Mouse (Mus musculus): ENCODE measurements at regions not wholly inside any gene's neighbourhood (a gene's known extent, or its start where the extent isn't known, plus 50 kb on each side); places are given as distances from the start of the nearest gene placed in this dataset.
"Not testable (repeated sequence)": the region's sequence is repeated elsewhere in the genome, so short reads cannot be mapped to it uniquely, and the experiment has no call there.

DNA sequence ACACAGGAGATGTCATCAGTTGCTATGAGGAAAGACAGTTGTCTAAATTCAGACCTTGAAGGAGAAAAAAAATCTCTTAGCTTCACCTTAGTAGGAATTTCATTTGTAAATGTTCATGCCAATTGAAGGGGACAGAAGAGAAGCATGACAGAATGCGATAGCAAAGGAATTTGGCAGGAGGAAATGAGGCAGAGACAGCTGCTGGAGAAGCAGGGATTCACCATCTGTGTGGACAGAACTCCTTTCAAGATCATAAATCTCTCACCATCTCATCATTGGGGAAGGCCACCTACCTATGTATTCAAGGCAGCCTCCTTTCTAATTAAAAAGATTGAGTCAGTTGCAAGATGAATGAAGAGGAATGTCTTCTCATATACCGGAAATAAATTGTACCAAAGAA lies 387.8 kb downstream of the Hdgfl1 start:
- no peak overlapping the region for H3K4me3 ChIP-seq (ENCODE audit: control insufficient read depth, low read depth, low read length)
- no peaks in the 10 kb centered on the region for H3K36me3 ChIP-seq (ENCODE audit: control insufficient read depth, insufficient read depth, low read length)
- no peak overlapping the region for H3K27ac ChIP-seq (ENCODE audit: control insufficient read depth, insufficient read depth, low read depth, low read length)
- H3K27me3 ChIP-seq (ENCODE audit: control insufficient read depth, insufficient read depth, low read length) = no peaks in the 10 kb centered on the region
- no peak for TF ChIP-seq CTCF (IDR thresholded peaks at IDR 0.05; ENCODE audit: control insufficient read depth, insufficient read depth, insufficient replicate concordance, low read depth, low read length)
- no peak for TF ChIP-seq POLR2A (IDR thresholded peaks at IDR 0.05; ENCODE audit: control insufficient read depth, low read depth, low read length)
- H3K4me1 ChIP-seq (ENCODE audit: control insufficient read depth, insufficient read depth, low read length) = no peaks in the 10 kb centered on the region

DNA sequence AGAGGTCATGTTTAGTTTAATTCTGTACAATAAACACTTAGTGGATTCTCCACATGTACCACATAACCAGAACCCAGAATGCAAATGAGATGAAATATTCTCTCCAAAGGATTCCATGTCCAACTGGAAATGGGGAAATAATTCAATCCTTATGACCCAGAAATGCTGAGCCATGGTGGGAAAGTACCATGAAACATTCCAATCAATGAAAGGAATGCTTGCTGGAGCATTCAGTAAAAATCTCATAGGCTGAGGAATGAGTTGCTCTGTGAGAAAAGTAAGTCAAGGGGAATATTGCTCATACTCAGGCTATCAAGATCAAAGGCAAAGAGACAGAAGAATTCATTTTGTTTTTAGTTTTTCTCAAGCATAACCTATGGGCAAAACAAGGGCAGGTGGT lies 394.4 kb downstream of the Hdgfl1 start:
- no peaks in the 10 kb centered on the region for H3K27me3 ChIP-seq (ENCODE audit: control insufficient read depth, insufficient read depth, low read length)
- H3K4me1 ChIP-seq (ENCODE audit: control insufficient read depth, insufficient read depth, low read length) = no peaks in the 10 kb centered on the region
- TF ChIP-seq POLR2A (IDR thresholded peaks at IDR 0.05; ENCODE audit: control insufficient read depth, low read depth, low read length) = no peak
- TF ChIP-seq CTCF (IDR thresholded peaks at IDR 0.05; ENCODE audit: control insufficient read depth, insufficient read depth, insufficient replicate concordance, low read depth, low read length) = no peak
- H3K27ac ChIP-seq (ENCODE audit: control insufficient read depth, insufficient read depth, low read depth, low read length) = no peak overlapping the region
- H3K36me3 ChIP-seq (ENCODE audit: control insufficient read depth, insufficient read depth, low read length) = no peaks in the 10 kb centered on the region
- H3K4me3 ChIP-seq (ENCODE audit: control insufficient read depth, low read depth, low read length) = no peak overlapping the region

DNA sequence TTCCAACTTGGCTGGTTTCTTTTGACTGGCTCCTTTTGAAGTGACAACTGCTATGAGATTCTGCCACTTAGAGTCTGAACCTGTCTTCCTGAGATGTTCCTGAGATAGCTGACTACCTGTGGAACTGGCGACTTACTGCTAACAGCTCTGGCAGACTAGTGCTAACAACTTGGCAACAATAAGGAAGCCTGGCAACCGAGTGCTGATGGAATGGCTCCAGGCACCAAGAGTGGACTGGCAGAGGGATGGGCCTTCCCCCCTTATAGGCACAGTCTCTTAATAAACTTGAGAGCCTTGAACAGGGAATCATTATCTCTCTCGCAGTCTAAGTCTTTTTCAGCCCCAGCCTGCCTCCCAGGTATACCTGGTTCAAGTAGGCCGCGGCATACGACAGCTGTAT lies 404.1 kb downstream of the Hdgfl1 start:
- H3K27ac ChIP-seq (ENCODE audit: control insufficient read depth, insufficient read depth, low read depth, low read length); H3K36me3 ChIP-seq (ENCODE audit: control insufficient read depth, insufficient read depth, low read length); H3K4me3 ChIP-seq (ENCODE audit: control insufficient read depth, low read depth, low read length); H3K4me1 ChIP-seq (ENCODE audit: control insufficient read depth, insufficient read depth, low read length); H3K27me3 ChIP-seq (ENCODE audit: control insufficient read depth, insufficient read depth, low read length): not testable (repeated sequence)

DNA sequence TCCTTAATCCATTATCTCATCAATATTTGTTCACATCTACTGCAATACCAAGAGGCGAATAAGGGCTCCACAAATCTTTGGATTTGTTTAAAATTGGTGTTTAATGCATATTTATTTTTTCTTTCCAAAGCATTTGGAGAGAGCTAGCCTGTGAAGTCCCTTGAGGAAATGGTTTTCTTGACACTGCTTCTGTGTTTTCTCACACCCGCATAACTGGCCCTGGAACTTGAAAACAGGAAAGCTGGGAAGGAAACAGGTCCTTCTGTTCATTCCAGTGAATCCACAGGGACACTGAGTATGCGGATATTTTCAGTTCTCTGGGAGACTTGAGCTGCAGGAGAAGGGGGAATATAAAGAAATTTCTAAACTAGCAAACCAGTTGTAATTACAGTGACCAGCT lies 413.6 kb downstream of the Hdgfl1 start:
- TF ChIP-seq CTCF (IDR thresholded peaks at IDR 0.05; ENCODE audit: control insufficient read depth, insufficient read depth, insufficient replicate concordance, low read depth, low read length) = no peak
- no peak for TF ChIP-seq POLR2A (IDR thresholded peaks at IDR 0.05; ENCODE audit: control insufficient read depth, low read depth, low read length)

DNA sequence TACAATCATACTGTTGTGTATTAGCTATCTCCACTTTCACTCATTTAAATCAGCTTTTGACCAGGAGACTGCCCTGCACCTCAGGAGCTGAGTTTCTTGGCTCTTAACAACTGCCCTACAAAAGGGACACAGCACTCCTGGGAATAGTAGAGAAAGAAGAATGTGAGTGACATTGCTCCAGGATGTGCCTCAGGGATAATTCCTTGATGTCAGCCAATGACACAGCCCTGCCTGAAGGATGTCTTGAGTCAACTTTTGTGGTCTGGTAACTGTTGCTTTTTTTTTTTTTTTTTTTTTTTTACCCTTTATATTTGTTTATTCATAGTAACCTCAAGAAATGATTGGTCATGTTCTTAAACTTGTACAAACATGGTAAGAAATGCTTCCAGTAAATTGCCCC lies 415.5 kb downstream of the Hdgfl1 start:
- Histone ChIP-seq H3K4me1 (ENCODE audit: control insufficient read depth, insufficient read depth, low read length) (no peaks in the 10 kb centered on the region), H3K27me3 (ENCODE audit: control insufficient read depth, insufficient read depth, low read length) (no peaks in the 10 kb centered on the region), H3K4me3 (ENCODE audit: control insufficient read depth, low read depth, low read length) (no peak overlapping the region), H3K27ac (ENCODE audit: control insufficient read depth, insufficient read depth, low read depth, low read length) (no peak overlapping the region), H3K36me3 (ENCODE audit: control insufficient read depth, insufficient read depth, low read length) (no peaks in the 10 kb centered on the region)
- TF ChIP-seq CTCF (IDR thresholded peaks at IDR 0.05; ENCODE audit: control insufficient read depth, insufficient read depth, insufficient replicate concordance, low read depth, low read length) (no peak), POLR2A (IDR thresholded peaks at IDR 0.05; ENCODE audit: control insufficient read depth, low read depth, low read length) (no peak)

More for the DNA sequence above, 413.6 kb downstream of the Hdgfl1 start:
- H3K27ac ChIP-seq (ENCODE audit: control insufficient read depth, insufficient read depth, low read depth, low read length) = no peak overlapping the region
- no peak overlapping the region for H3K4me3 ChIP-seq (ENCODE audit: control insufficient read depth, low read depth, low read length)
- no peaks in the 10 kb centered on the region for H3K27me3 ChIP-seq (ENCODE audit: control insufficient read depth, insufficient read depth, low read length)
- H3K36me3 ChIP-seq (ENCODE audit: control insufficient read depth, insufficient read depth, low read length) = no peaks in the 10 kb centered on the region
- no peaks in the 10 kb centered on the region for H3K4me1 ChIP-seq (ENCODE audit: control insufficient read depth, insufficient read depth, low read length)

DNA sequence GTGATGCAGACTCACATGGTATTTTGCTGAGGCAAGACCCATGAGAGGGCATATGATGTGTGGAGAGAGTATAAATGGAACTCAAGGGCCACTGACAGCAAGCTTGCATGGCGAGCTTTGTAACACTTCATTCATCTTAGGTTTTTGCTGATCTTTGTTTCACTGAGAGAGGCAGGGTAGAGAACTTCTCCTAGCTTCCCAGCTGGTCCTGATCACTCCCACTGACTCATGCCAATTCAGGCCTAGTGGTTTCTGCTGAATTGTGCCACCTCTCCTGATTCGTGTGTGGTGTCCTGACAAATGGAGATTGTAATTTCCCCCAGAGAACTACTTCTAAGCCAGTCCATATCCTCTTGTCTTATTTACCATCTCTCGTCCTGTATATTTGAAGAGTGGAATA lies 419.5 kb downstream of the Hdgfl1 start:
- H3K27ac ChIP-seq (ENCODE audit: control insufficient read depth, insufficient read depth, low read depth, low read length) = no peak overlapping the region
- no peaks in the 10 kb centered on the region for H3K27me3 ChIP-seq (ENCODE audit: control insufficient read depth, insufficient read depth, low read length)
- TF ChIP-seq CTCF (IDR thresholded peaks at IDR 0.05; ENCODE audit: control insufficient read depth, insufficient read depth, insufficient replicate concordance, low read depth, low read length) (no peak), POLR2A (IDR thresholded peaks at IDR 0.05; ENCODE audit: control insufficient read depth, low read depth, low read length) (no peak)
- no peaks in the 10 kb centered on the region for H3K4me1 ChIP-seq (ENCODE audit: control insufficient read depth, insufficient read depth, low read length)
- no peaks in the 10 kb centered on the region for H3K36me3 ChIP-seq (ENCODE audit: control insufficient read depth, insufficient read depth, low read length)
- no peak overlapping the region for H3K4me3 ChIP-seq (ENCODE audit: control insufficient read depth, low read depth, low read length)

DNA sequence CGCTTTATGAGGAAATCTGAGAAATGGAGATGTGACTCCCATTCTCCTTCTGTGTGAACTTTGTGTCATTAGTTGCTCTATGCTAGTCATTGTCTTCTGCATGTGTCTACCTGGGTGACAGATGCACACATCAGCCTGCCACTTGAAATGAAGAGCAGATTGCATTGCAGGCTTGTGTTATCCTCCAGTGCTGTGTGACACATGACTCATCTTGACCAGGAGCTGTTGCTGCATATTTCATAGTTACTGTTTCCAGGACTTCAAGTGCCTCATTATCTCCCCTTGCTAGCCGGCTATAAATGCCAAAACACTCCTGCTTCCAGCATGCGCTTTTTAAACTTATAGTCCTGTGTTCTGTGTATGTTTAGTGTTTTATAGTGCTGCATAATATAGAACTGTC lies 431.2 kb downstream of the Hdgfl1 start:
- no peak for TF ChIP-seq POLR2A (IDR thresholded peaks at IDR 0.05; ENCODE audit: control insufficient read depth, low read depth, low read length)
- Histone ChIP-seq H3K4me1 (ENCODE audit: control insufficient read depth, insufficient read depth, low read length) (no peaks in the 10 kb centered on the region), H3K27ac (ENCODE audit: control insufficient read depth, insufficient read depth, low read depth, low read length) (no peak overlapping the region), H3K36me3 (ENCODE audit: control insufficient read depth, insufficient read depth, low read length) (no peaks in the 10 kb centered on the region), H3K27me3 (ENCODE audit: control insufficient read depth, insufficient read depth, low read length) (no peaks in the 10 kb centered on the region), H3K4me3 (ENCODE audit: control insufficient read depth, low read depth, low read length) (no peak overlapping the region)

DNA sequence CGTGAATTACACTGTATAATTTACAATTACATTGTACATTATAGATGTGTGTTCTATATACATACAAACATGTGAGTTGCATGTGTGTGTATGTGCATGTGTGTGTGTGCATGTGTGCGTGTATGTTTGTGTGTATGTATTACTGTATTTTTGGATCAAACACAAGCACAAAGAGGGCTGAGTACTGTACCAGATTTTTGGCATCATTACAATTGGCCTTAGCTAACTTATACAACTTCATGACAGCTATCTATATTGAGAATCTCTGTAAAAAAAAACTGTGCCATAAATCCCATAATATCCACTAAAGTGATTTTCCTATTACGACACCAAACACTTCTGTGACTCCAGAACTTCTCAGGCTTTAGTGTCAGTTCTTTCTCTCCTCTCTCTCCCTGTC lies 444.9 kb downstream of the Hdgfl1 start:
- H3K27me3 ChIP-seq (ENCODE audit: control insufficient read depth, insufficient read depth, low read length) = no peaks in the 10 kb centered on the region
- H3K4me1 ChIP-seq (ENCODE audit: control insufficient read depth, insufficient read depth, low read length) = no peaks in the 10 kb centered on the region
- no peak overlapping the region for H3K4me3 ChIP-seq (ENCODE audit: control insufficient read depth, low read depth, low read length)
- H3K36me3 ChIP-seq (ENCODE audit: control insufficient read depth, insufficient read depth, low read length) = no peaks in the 10 kb centered on the region
- H3K27ac ChIP-seq (ENCODE audit: control insufficient read depth, insufficient read depth, low read depth, low read length) = no peak overlapping the region
- TF ChIP-seq POLR2A (IDR thresholded peaks at IDR 0.05; ENCODE audit: control insufficient read depth, low read depth, low read length) (no peak), CTCF (IDR thresholded peaks at IDR 0.05; ENCODE audit: control insufficient read depth, insufficient read depth, insufficient replicate concordance, low read depth, low read length) (no peak)
